Mouse (Mus musculus): ENCODE results near the gene Pnp2.
A peak's percentile ranks its signal among the peaks of the same experiment; 100 is the strongest.
"Not testable (repeated sequence)": the region's sequence is repeated elsewhere in the genome, so short reads cannot be mapped to it uniquely, and the experiment has no call there.

The Pnp2 gene

GRCm38 (mm10) chr14:50955942-50956508 lies at the start of gene Pnp2:
Pnp2 (plus strand) TSS chr14:50955992.
- peak; percentile 82 to 83 for DNase-seq (ENCODE audit: low spot score in 2 of 2)

- DNase-seq (ENCODE audit: low spot score in 2 of 2): no peak
These were observed 47.7 kb upstream of the Pnp2 start for GRCm38 (mm10) chr14:50908126-50908525.

GRCm38 (mm10) chr14:50911356-50911755 lies 44.4 kb upstream of the Pnp2 start:
- DNase-seq (ENCODE audit: low spot score in 2 of 2): no peak

- not testable (repeated sequence) for DNase-seq (ENCODE audit: low spot score in 2 of 2)
These were observed 32.4 kb upstream of the Pnp2 start for GRCm38 (mm10) chr14:50923437-50923836.

- DNase-seq (ENCODE audit: low spot score in 2 of 2): peak; percentile 96 to 97
These were observed 31.3 kb upstream of the Pnp2 start, which contains the start of the genes Osgep and Apex1 for GRCm38 (mm10) chr14:50924281-50925064. Osgep (minus strand) TSS chr14:50924893. Apex1 (plus strand) TSS chr14:50924968.

GRCm38 (mm10) chr14:50925111-50925920 lies 30.5 kb upstream of the Pnp2 start:
- no peak for DNase-seq (ENCODE audit: low spot score in 2 of 2)

- DNase-seq (ENCODE audit: low spot score in 2 of 2): no peak
These were observed 28.4 kb upstream of the Pnp2 start for GRCm38 (mm10) chr14:50927366-50927765.

GRCm38 (mm10) chr14:50929951-50930350 lies 25.8 kb upstream of the Pnp2 start:
- DNase-seq (ENCODE audit: low spot score in 2 of 2): no peak

- peak in 1 of 2 experiments; percentile 82 for DNase-seq (ENCODE audit: low spot score in 2 of 2)
These were observed 25.4 kb upstream of the Pnp2 start for GRCm38 (mm10) chr14:50930377-50930753.

- DNase-seq (ENCODE audit: low spot score in 2 of 2): peak; percentile 99 to 100
These were observed 24.9 kb upstream of the Pnp2 start, which contains the start of the genes Pip4p1 and Pnp for GRCm38 (mm10) chr14:50930754-50931492. Pip4p1 (minus strand) TSS chr14:50930856. Pnp (plus strand) TSS chr14:50931082.

GRCm38 (mm10) chr14:50931493-50932020 lies 24.2 kb upstream of the Pnp2 start:
- DNase-seq (ENCODE audit: low spot score in 2 of 2): peak in 1 of 2 experiments; percentile 28

- DNase-seq (ENCODE audit: low spot score in 2 of 2): no peak
These were observed 19.1 kb upstream of the Pnp2 start for GRCm38 (mm10) chr14:50936649-50937048.

- no peak for DNase-seq (ENCODE audit: low spot score in 2 of 2)
These were observed 17.5 kb upstream of the Pnp2 start for GRCm38 (mm10) chr14:50938119-50938908.

GRCm38 (mm10) chr14:50938940-50939339 lies 16.9 kb upstream of the Pnp2 start:
- DNase-seq (ENCODE audit: low spot score in 2 of 2): no peak

- DNase-seq (ENCODE audit: low spot score in 2 of 2): peak; percentile 95 to 98
These were observed 11.7 kb upstream of the Pnp2 start, which contains the start of gene Gm49342 for GRCm38 (mm10) chr14:50943932-50944667. Gm49342 (plus strand) TSS chr14:50944517.

- DNase-seq (ENCODE audit: low spot score in 2 of 2): not testable (repeated sequence)
These were observed 11.1 kb upstream of the Pnp2 start for GRCm38 (mm10) chr14:50944668-50945033.

GRCm38 (mm10) chr14:50945081-50945480 lies 10.7 kb upstream of the Pnp2 start:
- not testable (repeated sequence) for DNase-seq (ENCODE audit: low spot score in 2 of 2)

GRCm38 (mm10) chr14:50945526-50945925 lies 10.3 kb upstream of the Pnp2 start:
- DNase-seq (ENCODE audit: low spot score in 2 of 2): not testable (repeated sequence)

- DNase-seq (ENCODE audit: low spot score in 2 of 2): no peak
These were observed 305 bp upstream of the Pnp2 start for GRCm38 (mm10) chr14:50955487-50955886.

- not testable (repeated sequence) for DNase-seq (ENCODE audit: low spot score in 2 of 2)
These were observed 932 bp downstream of the Pnp2 start for GRCm38 (mm10) chr14:50956724-50957123.
